Mouse (Mus musculus) heart, adult 2 months (tissue): ENCODE data around the gene Hyal3.

Source experiments
- CTCF ChIP-seq: fragments of 200-600 bp; IDR thresholded peaks from 2 replicates; pipeline ENCODE4 v1.8.1; 2022; ENCODE audit warnings: antibody characterized with exemption, mild to moderate bottlenecking, moderate library complexity
- EP300 ChIP-seq: fragments of 200-500 bp; IDR thresholded peaks from 2 replicates; pipeline ENCODE4 v1.6.1; 2011; ENCODE audit warnings: low read depth, low read length, control low read depth; ENCODE audit not compliant: insufficient read depth
- POLR2A ChIP-seq: fragments of 200-500 bp; IDR thresholded peaks from 2 replicates; pipeline ENCODE4 v1.6.1; 2011; ENCODE audit warnings: mild to moderate bottlenecking, low read depth, low read length, control low read depth; ENCODE audit not compliant: insufficient read depth

DNA sequence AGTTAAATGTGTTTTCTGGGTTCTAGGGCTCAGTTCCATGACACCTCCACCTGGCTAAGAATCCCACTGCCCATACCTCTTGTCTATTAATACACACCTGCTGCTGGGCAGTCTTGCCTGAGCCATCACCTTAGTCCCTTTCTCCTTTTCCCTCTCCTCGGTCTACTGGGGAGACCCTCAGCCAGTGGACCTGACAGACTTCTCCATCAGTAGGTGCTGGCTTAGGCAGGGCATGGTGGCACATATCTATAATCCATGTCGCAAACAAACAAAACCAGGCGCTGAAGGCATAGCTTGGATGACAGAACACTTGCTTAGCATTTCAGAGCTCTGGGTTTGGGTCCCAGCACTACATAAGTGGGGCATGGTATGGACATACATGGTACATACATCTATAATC, 41.9 kb upstream of the Hyal3 start:
- TF ChIP-seq EP300 = no peak
- no peak for TF ChIP-seq CTCF
- TF ChIP-seq POLR2A = no peak
